Mouse (Mus musculus) liver, adult 10 weeks (tissue): ENCODE measurements around the gene Gm20458. TPM values are rescaled to one million over a fixed set of nuclear protein-coding genes. Genes with fewer than 3 reads are reported as not detected.

Experiments used
- polyA plus RNA-seq: library from polyadenylated mRNA; stranded (reverse); fragments of 350-450 nt; fragmentation: Illumina TruSeq; extraction: RNeasy Lipid Tissue Mini Kit (QIAGEN cat#74804); gene quantifications from one replicate; pipeline ENCODE4 v1.2.3, GENCODE M21; 2014; ENCODE audit warnings: low read depth, low replicate concordance

Gene Gm20458
- not detected for polyA plus RNA-seq

GRCm38 (mm10) chr2:164460745-164461551 is at the start of gene Gm20458:
Gene Gm20458, plus strand, starts transcription at chr2:164460967.

GRCm38 (mm10) chr2:164443460-164444000 is 17.2 kb upstream of the Gm20458 start, which contains the start of gene Sdc4:
Gene Sdc4, minus strand, starts transcription at chr2:164443887.

GRCm38 (mm10) chr2:164456864-164457300 is 3.9 kb upstream of the Gm20458 start, which contains the start of gene Sys1:
Gene Sys1, plus strand, starts transcription at chr2:164456964.

GRCm38 (mm10) chr2:164473624-164474023 is 12.9 kb downstream of the Gm20458 start, which contains the start of gene Trp53tg5:
Gene Trp53tg5, minus strand, starts transcription at chr2:164473724.

GRCm38 (mm10) chr2:164485681-164486257 is 25.0 kb downstream of the Gm20458 start, which contains the start of gene Dbndd2:
Gene Dbndd2, plus strand, starts transcription at chr2:164486106.

GRCm38 (mm10) chr2:164496847-164497690 is 36.3 kb downstream of the Gm20458 start, which contains the start of gene Pigt:
Gene Pigt, plus strand, starts transcription at chr2:164497520.

Other genes with a start within 250 kb of the Gm20458 start
- gene Wfdc15b, start 239.3 kb upstream of the Gm20458 start, polyA plus RNA-seq: not detected
- gene Svs2, start 222.5 kb upstream of the Gm20458 start, polyA plus RNA-seq: not detected
- gene Svs3b, start 204.3 kb upstream of the Gm20458 start, polyA plus RNA-seq: not detected
- not detected for gene Svs4, start 182.5 kb upstream of the Gm20458 start, polyA plus RNA-seq
- gene Svs3a, start 171.7 kb upstream of the Gm20458 start, polyA plus RNA-seq: not detected
- not detected for gene Svs6, start 144.2 kb upstream of the Gm20458 start, polyA plus RNA-seq
- not detected for gene Svs5, start 128.2 kb upstream of the Gm20458 start, polyA plus RNA-seq
- 0.66 TPM for gene Slpi, start 71.9 kb upstream of the Gm20458 start, polyA plus RNA-seq
- not detected for gene Rbpjl, start 57.8 kb upstream of the Gm20458 start, polyA plus RNA-seq
- gene Matn4, start 55.8 kb upstream of the Gm20458 start, polyA plus RNA-seq: not detected
- gene Sdc4, start 17.1 kb upstream of the Gm20458 start, polyA plus RNA-seq: 223 TPM
- 7.8 TPM for gene Sys1, start 4.0 kb upstream of the Gm20458 start, polyA plus RNA-seq
- not detected for gene Trp53tg5, start 12.8 kb downstream of the Gm20458 start, polyA plus RNA-seq
- 2.1 TPM for gene Dbndd2, start 25.1 kb downstream of the Gm20458 start, polyA plus RNA-seq
- 7.5 TPM for gene Pigt, start 36.6 kb downstream of the Gm20458 start, polyA plus RNA-seq
- gene Wfdc2, start 101.4 kb downstream of the Gm20458 start, polyA plus RNA-seq: not detected
- gene Spint3, start 112.5 kb downstream of the Gm20458 start, polyA plus RNA-seq: not detected
- gene Wfdc6a, start 124.5 kb downstream of the Gm20458 start, polyA plus RNA-seq: not detected
- gene Eppin, start 132.6 kb downstream of the Gm20458 start, polyA plus RNA-seq: not detected
- not detected for gene Wfdc6b, start 152.6 kb downstream of the Gm20458 start, polyA plus RNA-seq
- not detected for gene Wfdc8, start 152.7 kb downstream of the Gm20458 start, polyA plus RNA-seq
- gene Wfdc16, start 177.8 kb downstream of the Gm20458 start, polyA plus RNA-seq: 0.37 TPM
- gene Wfdc10, start 195.1 kb downstream of the Gm20458 start, polyA plus RNA-seq: not detected
- gene Wfdc9, start 195.6 kb downstream of the Gm20458 start, polyA plus RNA-seq: not detected
- not detected for gene Wfdc11, start 213.1 kb downstream of the Gm20458 start, polyA plus RNA-seq
- gene Wfdc13, start 224.1 kb downstream of the Gm20458 start, polyA plus RNA-seq: not detected
- not detected for gene Spint4, start 237.5 kb downstream of the Gm20458 start, polyA plus RNA-seq